Mouse (Mus musculus) intestine, embryonic 14.5 days (tissue): ENCODE measurements around the gene Prkcg. TPM values are rescaled to one million over a fixed set of nuclear protein-coding genes. Genes with fewer than 3 reads are reported as not detected.

Experiments used
- ATAC-seq: fragments of 200-750 bp; cut with Nextera tagmentation; replicated peaks from 2 replicates; pipeline ENCODE4 v1.8.0; 2017; ENCODE audit warnings: low read depth, moderate number of reproducible peaks, moderate TSS enrichment, moderate library complexity; ENCODE audit not compliant: low FRiP score, low TSS enrichment
- DNase-seq: peaks from one replicate; pipeline ENCODE4 v3.0.0-alpha.2; 2018; ENCODE audit warnings: low spot score
- H3K27ac ChIP-seq: fragments of 300-500 bp; sonication (generic); 2 replicates; pipeline ENCODE4 v1.5.1; 2014; ENCODE audit warnings: low read depth, mild to moderate bottlenecking, control low read depth
- H3K27me3 ChIP-seq: fragments of 300-500 bp; sonication (generic); replicated peaks from 2 replicates; pipeline ENCODE4 v1.6.1; 2014; ENCODE audit warnings: low read length, control low read depth; ENCODE audit not compliant: control insufficient read depth, insufficient read depth
- H3K36me3 ChIP-seq: fragments of 300-500 bp; sonication (generic); 2 replicates; pipeline ENCODE4 v1.6.1; 2014; ENCODE audit warnings: low read length, control low read depth; ENCODE audit not compliant: control insufficient read depth, insufficient read depth
- H3K4me1 ChIP-seq: fragments of 300-500 bp; sonication (generic); replicated peaks from 2 replicates; pipeline ENCODE4 v1.6.1; 2014; ENCODE audit warnings: low read length, control low read depth, mixed read lengths; ENCODE audit not compliant: control insufficient read depth, insufficient read depth
- H3K4me2 ChIP-seq: fragments of 300-500 bp; sonication (generic); 2 replicates; pipeline ENCODE4 v1.6.1; 2014; ENCODE audit warnings: low read length
- H3K4me3 ChIP-seq: fragments of 300-500 bp; sonication (generic); 2 replicates; pipeline ENCODE4 v1.5.1; 2014; ENCODE audit warnings: low read depth, low read length, control low read depth, mixed read lengths
- H3K9ac ChIP-seq: fragments of 300-500 bp; sonication (generic); 2 replicates; pipeline ENCODE4 v1.6.1; 2014; ENCODE audit warnings: mild to moderate bottlenecking, low read length
- H3K9me3 ChIP-seq: fragments of 300-500 bp; sonication (generic); 2 replicates; pipeline ENCODE4 v1.6.1; 2016; ENCODE audit warnings: low read length, control low read depth; ENCODE audit not compliant: control insufficient read depth
- WGBS: fragments of 180-500 bp; shearing (Covaris S2); extraction: QIAGEN DNeasy Blood & Tissue Kit; methylation state at CpG from one replicate; pipeline ENCODE4 v1.1.7; 2014; 5-methylcytosine and 5-hydroxymethylcytosine counted together
- polyA plus RNA-seq: library from polyadenylated mRNA; unstranded; fragments of >200 nt; fragmentation: Nextera tagmentation; extraction: Ambion mirVana; gene quantifications from 2 replicates; pipeline ENCODE4 v1.2.1, GENCODE M21; 2014

The Prkcg gene
- polyA plus RNA-seq: 0.36 and 0.70 TPM in 2 replicates

GRCm38 (mm10) chr7:3288976-3289970 lies at the start of gene Prkcg, which contains the start of gene Myadm:
Gene Prkcg (plus strand): TSS chr7:3289179.
Gene Myadm (plus strand): TSS chr7:3289080.
- Histone ChIP-seq H3K4me3 (peak within 1 kb of the TSS; percentile 57), H3K27me3 (no peaks in the 10 kb centered on the region), H3K27ac (peak within 1 kb of the TSS; percentile 98), H3K9me3 (no peaks in the 10 kb centered on the region), H3K36me3 (peaks cover 6% of the 10 kb centered on the region; the same call in 1 of the 2 replicates), H3K4me2 (peak within 1 kb of the TSS; percentile 75), H3K4me1 (peaks cover 18% of the 10 kb centered on the region), H3K9ac (peak within 1 kb of the TSS; percentile 63)
- peak; percentile 30; the same call in 1 of the 2 replicates for ATAC-seq
- DNase-seq: peak; percentile 92
- under 1% methylated on average over 30 of the region's 30 CpGs for WGBS

- WGBS: 81% methylated on average over 2 of the region's 2 CpGs
- H3K4me2 ChIP-seq: no peak overlapping the region
Observed at GRCm38 (mm10) chr7:3239193-3239592, 49.8 kb upstream of the Prkcg start.

GRCm38 (mm10) chr7:3260701-3261100 lies 28.3 kb upstream of the Prkcg start:
- H3K9me3 ChIP-seq: no peaks in the 10 kb centered on the region
- DNase-seq (no peak), ATAC-seq (no peak)
- no peaks in the 10 kb centered on the region for H3K36me3 ChIP-seq
- no peak overlapping the region for H3K9ac ChIP-seq
- peaks cover 6% of the 10 kb centered on the region; the same call in 1 of the 2 replicates for H3K27me3 ChIP-seq
- H3K4me3 ChIP-seq: no peak overlapping the region
- H3K4me2 ChIP-seq: no peak overlapping the region
- no peak overlapping the region for H3K27ac ChIP-seq
- H3K4me1 ChIP-seq: no peaks in the 10 kb centered on the region
- WGBS: 69% methylated on average over 3 of the region's 3 CpGs

More at GRCm38 (mm10) chr7:3239193-3239592, 49.8 kb upstream of the Prkcg start:
- no peaks in the 10 kb centered on the region for H3K36me3 ChIP-seq
- no peak overlapping the region for H3K9ac ChIP-seq
- no peaks in the 10 kb centered on the region for H3K4me1 ChIP-seq
- no peaks in the 10 kb centered on the region for H3K9me3 ChIP-seq
- H3K27me3 ChIP-seq: no peaks in the 10 kb centered on the region
- no peak overlapping the region for H3K4me3 ChIP-seq
- H3K27ac ChIP-seq: no peak overlapping the region
- DNase-seq (no peak), ATAC-seq (no peak)

GRCm38 (mm10) chr7:3261446-3261845 lies 27.5 kb upstream of the Prkcg start:
- Histone ChIP-seq H3K36me3 (no peaks in the 10 kb centered on the region), H3K4me1 (no peaks in the 10 kb centered on the region), H3K27me3 (peaks cover 6% of the 10 kb centered on the region; the same call in 1 of the 2 replicates), H3K27ac (no peak overlapping the region), H3K4me2 (no peak overlapping the region), H3K9ac (no peak overlapping the region), H3K9me3 (no peaks in the 10 kb centered on the region), H3K4me3 (no peak overlapping the region)
- WGBS: 65% methylated on average over 4 of the region's 4 CpGs
- DNase-seq: no peak
- ATAC-seq: no peak

- H3K9ac ChIP-seq: no peak overlapping the region
- WGBS: 56% methylated on average over 2 of the region's 2 CpGs
- no peak overlapping the region for H3K4me2 ChIP-seq
- ATAC-seq: no peak
- H3K36me3 ChIP-seq: no peaks in the 10 kb centered on the region
- no peak for DNase-seq
- no peak overlapping the region for H3K27ac ChIP-seq
- no peak overlapping the region for H3K4me3 ChIP-seq
- H3K4me1 ChIP-seq: no peaks in the 10 kb centered on the region
- H3K9me3 ChIP-seq: no peaks in the 10 kb centered on the region
- peaks cover 6% of the 10 kb centered on the region; the same call in 1 of the 2 replicates for H3K27me3 ChIP-seq
Observed at GRCm38 (mm10) chr7:3262789-3263188, 26.2 kb upstream of the Prkcg start.

GRCm38 (mm10) chr7:3264390-3265022 lies 24.5 kb upstream of the Prkcg start:
- H3K4me3 ChIP-seq: no peak overlapping the region
- WGBS: 30% methylated on average over 22 of the region's 22 CpGs

GRCm38 (mm10) chr7:3265311-3265710 lies 23.7 kb upstream of the Prkcg start:
- Histone ChIP-seq H3K4me1 (no peaks in the 10 kb centered on the region), H3K9ac (no peak overlapping the region), H3K9me3 (no peaks in the 10 kb centered on the region), H3K4me2 (peak overlapping the region; percentile 28; the same call in 1 of the 2 replicates), H3K27ac (no peak overlapping the region), H3K36me3 (no peaks in the 10 kb centered on the region), H3K27me3 (peaks cover 6% of the 10 kb centered on the region; the same call in 1 of the 2 replicates), H3K4me3 (no peak overlapping the region)
- WGBS: 66% methylated on average over 6 of the region's 6 CpGs
- ATAC-seq (no peak), DNase-seq (no peak)

More at GRCm38 (mm10) chr7:3264390-3265022, 24.5 kb upstream of the Prkcg start:
- H3K9ac ChIP-seq: no peak overlapping the region
- no peak for DNase-seq
- no peaks in the 10 kb centered on the region for H3K36me3 ChIP-seq
- H3K27me3 ChIP-seq: peaks cover 6% of the 10 kb centered on the region; the same call in 1 of the 2 replicates
- H3K9me3 ChIP-seq: no peaks in the 10 kb centered on the region
- peak overlapping the region; percentile 28 for H3K4me2 ChIP-seq
- no peaks in the 10 kb centered on the region for H3K4me1 ChIP-seq
- ATAC-seq: no peak
- no peak overlapping the region for H3K27ac ChIP-seq

- no peak overlapping the region for H3K4me3 ChIP-seq
- no peak overlapping the region for H3K27ac ChIP-seq
- peaks cover 6% of the 10 kb centered on the region; the same call in 1 of the 2 replicates for H3K27me3 ChIP-seq
- 82% methylated on average over 3 of the region's 3 CpGs for WGBS
- no peaks in the 10 kb centered on the region for H3K9me3 ChIP-seq
- ATAC-seq (no peak), DNase-seq (no peak)
- no peak overlapping the region for H3K9ac ChIP-seq
- H3K36me3 ChIP-seq: no peaks in the 10 kb centered on the region
- no peaks in the 10 kb centered on the region for H3K4me1 ChIP-seq
- H3K4me2 ChIP-seq: no peak overlapping the region
Observed at GRCm38 (mm10) chr7:3267261-3267660, 21.7 kb upstream of the Prkcg start.
